Mouse (Mus musculus) T-cell, adult 2 months (primary cell): ENCODE data around the gene Mtmr4.

Source experiments
- DNase-seq: peaks from one replicate; pipeline ENCODE4 v3.0.0; 2022; ENCODE audit warnings: low spot score

Mtmr4 gene

GRCm38 (mm10) chr11:87581933-87582710, 9.8 kb upstream of the Mtmr4 start:
- DNase-seq: no peak

GRCm38 (mm10) chr11:87583291-87584034, 8.5 kb upstream of the Mtmr4 start:
- DNase-seq: no peak

- no peak for DNase-seq
These were observed 7.1 kb upstream of the Mtmr4 start for GRCm38 (mm10) chr11:87584711-87585505.

- no peak for DNase-seq
These were observed 4.6 kb upstream of the Mtmr4 start for GRCm38 (mm10) chr11:87587211-87587874.

GRCm38 (mm10) chr11:87589605-87590004, 2.4 kb upstream of the Mtmr4 start:
- DNase-seq: no peak

- DNase-seq: peak; percentile 14
These were observed 979 bp upstream of the Mtmr4 start for GRCm38 (mm10) chr11:87590841-87591525.

GRCm38 (mm10) chr11:87592354-87592695, 363 bp downstream of the Mtmr4 start:
- DNase-seq: no peak

GRCm38 (mm10) chr11:87592713-87593598, 994 bp downstream of the Mtmr4 start:
- DNase-seq: no peak

- peak; percentile 56 for DNase-seq
These were observed 3.4 kb downstream of the Mtmr4 start for GRCm38 (mm10) chr11:87595327-87595841.

- no peak for DNase-seq
These were observed 4.0 kb downstream of the Mtmr4 start for GRCm38 (mm10) chr11:87595976-87596375.

GRCm38 (mm10) chr11:87596492-87596891, 4.5 kb downstream of the Mtmr4 start:
- no peak for DNase-seq

- DNase-seq: no peak
These were observed 5.1 kb downstream of the Mtmr4 start for GRCm38 (mm10) chr11:87597061-87597460.

GRCm38 (mm10) chr11:87599395-87600089, 7.6 kb downstream of the Mtmr4 start:
- no peak for DNase-seq

GRCm38 (mm10) chr11:87600322-87600853, 8.4 kb downstream of the Mtmr4 start:
- no peak for DNase-seq

- DNase-seq: no peak
These were observed 10.3 kb downstream of the Mtmr4 start for GRCm38 (mm10) chr11:87602234-87602633.

- DNase-seq: no peak
These were observed 11.6 kb downstream of the Mtmr4 start for GRCm38 (mm10) chr11:87603571-87603970.

GRCm38 (mm10) chr11:87609264-87609663, 17.3 kb downstream of the Mtmr4 start:
- no peak for DNase-seq

GRCm38 (mm10) chr11:87611547-87611946, 19.6 kb downstream of the Mtmr4 start:
- no peak for DNase-seq

GRCm38 (mm10) chr11:87613972-87614371, 22.0 kb downstream of the Mtmr4 start:
- DNase-seq: no peak
